Mouse (Mus musculus): ENCODE measurements at regions not wholly inside any gene's neighbourhood (a gene's known extent, or its start where the extent isn't known, plus 50 kb on each side); places are given as distances from the start of the nearest gene placed in this dataset.
A peak's percentile ranks its signal among the peaks of the same experiment; 100 is the strongest.

- H3K36me3 ChIP-seq = no peaks in the 10 kb centered on the region
- 96% methylated on average over 4 of the region's 4 CpGs for WGBS
Observed at GRCm38 (mm10) chr4:55134339-55134738, 189.5 kb downstream of the Zfp462 start.

GRCm38 (mm10) chr4:55134791-55135190 is 189.9 kb downstream of the Zfp462 start:
- ATAC-seq = no peak
- WGBS = 61% methylated on average over 4 of the region's 4 CpGs
- no peaks in the 10 kb centered on the region for H3K36me3 ChIP-seq
- H3K4me2 ChIP-seq (replicated peaks) = no peak overlapping the region
- no peak overlapping the region for H3K4me3 ChIP-seq (replicated peaks)
- peaks cover 13% of the 10 kb centered on the region for H3K4me1 ChIP-seq (replicated peaks)
- H3K27me3 ChIP-seq = no peaks in the 10 kb centered on the region
- no peaks in the 10 kb centered on the region for H3K9me3 ChIP-seq
- H3K27ac ChIP-seq = no peak overlapping the region
- no peak overlapping the region for H3K9ac ChIP-seq (replicated peaks)

More at GRCm38 (mm10) chr4:55134339-55134738, 189.5 kb downstream of the Zfp462 start:
- Histone ChIP-seq H3K4me3 (replicated peaks) (no peak overlapping the region), H3K4me1 (replicated peaks) (peaks cover 13% of the 10 kb centered on the region), H3K4me2 (replicated peaks) (no peak overlapping the region), H3K9ac (replicated peaks) (no peak overlapping the region), H3K27me3 (no peaks in the 10 kb centered on the region), H3K9me3 (no peaks in the 10 kb centered on the region), H3K27ac (no peak overlapping the region)
- ATAC-seq = no peak

- Histone ChIP-seq H3K27me3 (no peaks in the 10 kb centered on the region), H3K4me2 (replicated peaks) (peak overlapping the region; percentile 31), H3K9ac (replicated peaks) (no peak overlapping the region), H3K4me3 (replicated peaks) (no peak overlapping the region), H3K4me1 (replicated peaks) (peaks cover 13% of the 10 kb centered on the region), H3K27ac (no peak overlapping the region; the same call in 1 of the 2 replicates), H3K9me3 (no peaks in the 10 kb centered on the region), H3K36me3 (no peaks in the 10 kb centered on the region)
- WGBS = 3% methylated on average over 9 of the region's 9 CpGs
- ATAC-seq = no peak
Observed at GRCm38 (mm10) chr4:55136283-55136682, 191.4 kb downstream of the Zfp462 start.

- no peak overlapping the region for H3K27ac ChIP-seq
- no peaks in the 10 kb centered on the region for H3K36me3 ChIP-seq
- no peak overlapping the region for H3K4me2 ChIP-seq (replicated peaks)
- 94% methylated on average over 2 of the region's 2 CpGs for WGBS
- ATAC-seq = no peak
- peaks cover 13% of the 10 kb centered on the region for H3K4me1 ChIP-seq (replicated peaks)
- no peak overlapping the region for H3K4me3 ChIP-seq (replicated peaks)
- H3K9me3 ChIP-seq = no peaks in the 10 kb centered on the region
- no peak overlapping the region for H3K9ac ChIP-seq (replicated peaks)
- H3K27me3 ChIP-seq = no peaks in the 10 kb centered on the region
Observed at GRCm38 (mm10) chr4:55137781-55138394, 193.0 kb downstream of the Zfp462 start.

GRCm38 (mm10) chr4:55141317-55141716 is 196.5 kb downstream of the Zfp462 start:
- no peaks in the 10 kb centered on the region for H3K27me3 ChIP-seq
- H3K27ac ChIP-seq = no peak overlapping the region
- no peaks in the 10 kb centered on the region for H3K36me3 ChIP-seq
- no peak overlapping the region for H3K9ac ChIP-seq (replicated peaks)
- H3K9me3 ChIP-seq = no peaks in the 10 kb centered on the region
- H3K4me3 ChIP-seq (replicated peaks) = no peak overlapping the region
- no peak overlapping the region for H3K4me2 ChIP-seq (replicated peaks)
- H3K4me1 ChIP-seq (replicated peaks) = peaks cover 8% of the 10 kb centered on the region
- ATAC-seq = no peak

- Histone ChIP-seq H3K27me3 (no peaks in the 10 kb centered on the region), H3K36me3 (no peaks in the 10 kb centered on the region), H3K4me1 (replicated peaks) (peaks cover under 1% of the 10 kb centered on the region; the same call in 1 of the 2 replicates), H3K9me3 (no peaks in the 10 kb centered on the region), H3K9ac (replicated peaks) (no peak overlapping the region), H3K4me2 (replicated peaks) (no peak overlapping the region), H3K27ac (no peak overlapping the region), H3K4me3 (replicated peaks) (no peak overlapping the region)
- WGBS = 71% methylated on average over 8 of the region's 8 CpGs
- ATAC-seq = no peak
Observed at GRCm38 (mm10) chr4:55141923-55142732, 197.3 kb downstream of the Zfp462 start.

- no peak overlapping the region for H3K4me2 ChIP-seq (replicated peaks)
- H3K9me3 ChIP-seq = no peaks in the 10 kb centered on the region
- H3K27ac ChIP-seq = no peak overlapping the region
- H3K4me1 ChIP-seq (replicated peaks) = 0 out of 2 replicates have a peak, but pooled peaks cover 3% of the 10 kb centered on the region
- H3K4me3 ChIP-seq (replicated peaks) = no peak overlapping the region
- no peak for ATAC-seq
- H3K9ac ChIP-seq (replicated peaks) = no peak overlapping the region
- no peaks in the 10 kb centered on the region for H3K27me3 ChIP-seq
- no peaks in the 10 kb centered on the region for H3K36me3 ChIP-seq
Observed at GRCm38 (mm10) chr4:55143400-55143799, 198.6 kb downstream of the Zfp462 start.

GRCm38 (mm10) chr4:55144995-55145394 is 200.1 kb downstream of the Zfp462 start:
- no peak overlapping the region for H3K9ac ChIP-seq (replicated peaks)
- H3K4me2 ChIP-seq (replicated peaks) = no peak overlapping the region
- no peaks in the 10 kb centered on the region for H3K9me3 ChIP-seq
- no peaks in the 10 kb centered on the region for H3K27me3 ChIP-seq
- ATAC-seq = no peak
- H3K4me1 ChIP-seq (replicated peaks) = 0 out of 2 replicates have a peak, but pooled peaks cover 3% of the 10 kb centered on the region
- no peaks in the 10 kb centered on the region for H3K36me3 ChIP-seq
- 52% methylated on average over 1 of the region's 1 CpGs for WGBS
- H3K27ac ChIP-seq = no peak overlapping the region
- no peak overlapping the region for H3K4me3 ChIP-seq (replicated peaks)

GRCm38 (mm10) chr4:55145968-55146367 is 201.1 kb downstream of the Zfp462 start:
- H3K27ac ChIP-seq = no peak overlapping the region
- ATAC-seq = no peak
- H3K36me3 ChIP-seq = no peaks in the 10 kb centered on the region
- WGBS = 48% methylated on average over 8 of the region's 8 CpGs
- H3K9ac ChIP-seq (replicated peaks) = no peak overlapping the region
- H3K4me2 ChIP-seq (replicated peaks) = no peak overlapping the region
- H3K27me3 ChIP-seq = no peaks in the 10 kb centered on the region
- H3K4me3 ChIP-seq (replicated peaks) = no peak overlapping the region
- 0 out of 2 replicates have a peak, but pooled peaks cover 3% of the 10 kb centered on the region for H3K4me1 ChIP-seq (replicated peaks)
- H3K9me3 ChIP-seq = no peaks in the 10 kb centered on the region

GRCm38 (mm10) chr4:55148380-55148779 is 201.5 kb upstream of the Rad23b start:
- H3K4me2 ChIP-seq (replicated peaks) = no peak overlapping the region
- H3K9me3 ChIP-seq = no peaks in the 10 kb centered on the region
- no peak overlapping the region for H3K9ac ChIP-seq (replicated peaks)
- no peak overlapping the region for H3K27ac ChIP-seq
- no peaks in the 10 kb centered on the region for H3K27me3 ChIP-seq
- 0 out of 2 replicates have a peak, but pooled peaks cover 3% of the 10 kb centered on the region for H3K4me1 ChIP-seq (replicated peaks)
- WGBS = 50% methylated on average over 1 of the region's 1 CpGs
- no peak for ATAC-seq
- H3K36me3 ChIP-seq = no peaks in the 10 kb centered on the region
- H3K4me3 ChIP-seq (replicated peaks) = no peak overlapping the region

- no peak overlapping the region for H3K4me3 ChIP-seq (replicated peaks)
- no peak overlapping the region for H3K4me2 ChIP-seq (replicated peaks)
- no peaks in the 10 kb centered on the region for H3K9me3 ChIP-seq
- H3K27me3 ChIP-seq = no peaks in the 10 kb centered on the region
- no peak overlapping the region for H3K9ac ChIP-seq (replicated peaks)
- H3K27ac ChIP-seq = no peak overlapping the region
- no peak for ATAC-seq
- 94% methylated on average over 3 of the region's 3 CpGs for WGBS
- H3K4me1 ChIP-seq (replicated peaks) = no peaks in the 10 kb centered on the region
- H3K36me3 ChIP-seq = no peaks in the 10 kb centered on the region
Observed at GRCm38 (mm10) chr4:55154556-55154955, 195.3 kb upstream of the Rad23b start.

- no peak for ATAC-seq
- H3K36me3 ChIP-seq = no peaks in the 10 kb centered on the region
- H3K27me3 ChIP-seq = no peaks in the 10 kb centered on the region
- no peak overlapping the region for H3K4me2 ChIP-seq (replicated peaks)
- no peaks in the 10 kb centered on the region for H3K4me1 ChIP-seq (replicated peaks)
- H3K9me3 ChIP-seq = no peaks in the 10 kb centered on the region
- no peak overlapping the region for H3K27ac ChIP-seq
- no peak overlapping the region for H3K9ac ChIP-seq (replicated peaks)
- WGBS = 89% methylated on average over 6 of the region's 6 CpGs
- no peak overlapping the region for H3K4me3 ChIP-seq (replicated peaks)
Observed at GRCm38 (mm10) chr4:55158166-55158739, 191.6 kb upstream of the Rad23b start.
